Mouse (Mus musculus) forebrain, embryonic 13.5 days (tissue): ENCODE data around the gene Itsn2. TPM values are rescaled to one million over a fixed set of nuclear protein-coding genes. Genes with fewer than 3 reads are reported as not detected.
A peak's percentile ranks its signal among the peaks of the same experiment; 100 is the strongest.
"Not testable (repeated sequence)": the region's sequence is repeated elsewhere in the genome, so short reads cannot be mapped to it uniquely, and the experiment has no call there.

ENCODE experiments used
- ATAC-seq: fragments of 200-750 bp; cut with Nextera tagmentation; 2 replicates; pipeline ENCODE4 v1.8.0; 2017
- H3K27ac ChIP-seq: fragments of 300-500 bp; sonication (generic); 2 replicates; pipeline ENCODE4 v1.5.1; 2015; ENCODE audit warnings: inconsistent platforms, mild to moderate bottlenecking, moderate library complexity
- H3K27me3 ChIP-seq: fragments of 300-500 bp; sonication (generic); 2 replicates; pipeline ENCODE4 v1.6.1; 2015; ENCODE audit warnings: mild to moderate bottlenecking, inconsistent platforms
- H3K36me3 ChIP-seq: fragments of 300-500 bp; sonication (generic); 2 replicates; pipeline ENCODE4 v1.6.1; 2015; ENCODE audit warnings: mild to moderate bottlenecking, inconsistent platforms; ENCODE audit not compliant: poor library complexity, severe bottlenecking
- H3K4me1 ChIP-seq: fragments of 300-500 bp; sonication (generic); 2 replicates; pipeline ENCODE4 v1.6.1; 2015; ENCODE audit warnings: inconsistent platforms
- H3K4me2 ChIP-seq: fragments of 300-500 bp; sonication (generic); 2 replicates; pipeline ENCODE4 v1.6.1; 2015; ENCODE audit warnings: inconsistent platforms, mild to moderate bottlenecking, moderate library complexity
- H3K4me3 ChIP-seq: fragments of 300-500 bp; sonication (generic); 2 replicates; pipeline ENCODE4 v1.5.1; 2015; ENCODE audit warnings: mild to moderate bottlenecking, inconsistent platforms
- H3K9ac ChIP-seq: fragments of 300-500 bp; sonication (generic); 2 replicates; pipeline ENCODE4 v1.6.1; 2015; ENCODE audit warnings: mild to moderate bottlenecking, inconsistent platforms
- H3K9me3 ChIP-seq: fragments of 300-500 bp; sonication (generic); replicated peaks from 2 replicates; pipeline ENCODE4 v1.6.1; 2016; ENCODE audit warnings: inconsistent platforms
- WGBS: fragments of 180-500 bp; shearing (Covaris S2); methylation state at CpG from one replicate; pipeline ENCODE4 v1.1.7; 2015; 5-methylcytosine and 5-hydroxymethylcytosine counted together
- polyA plus RNA-seq: library from polyadenylated mRNA; unstranded; fragments of >200 nt; fragmentation: Nextera tagmentation; extraction: Ambion mirVana; gene quantifications from 2 replicates; pipeline ENCODE4 v1.2.1, GENCODE M21; 2015

Itsn2 gene
- polyA plus RNA-seq: 14.0 and 14.5 TPM in 2 replicates

- H3K9me3 ChIP-seq: no peaks in the 10 kb centered on the region
- H3K36me3 ChIP-seq: no peaks in the 10 kb centered on the region
- H3K27ac ChIP-seq: no peak within 1 kb of the TSS
- H3K9ac ChIP-seq: peak within 1 kb of the TSS; percentile 81
- WGBS: under 1% methylated on average over 49 of the region's 49 CpGs
- H3K27me3 ChIP-seq: no peaks in the 10 kb centered on the region
- peak within 1 kb of the TSS; percentile 84 for H3K4me2 ChIP-seq
- H3K4me1 ChIP-seq: peaks cover 10% of the 10 kb centered on the region; the same call in 1 of the 2 replicates
- peak; percentile 89 for ATAC-seq
- peak within 1 kb of the TSS; percentile 81 for H3K4me3 ChIP-seq
These were observed at the start of gene Itsn2, which contains the start of gene Gm3625 for GRCm38 (mm10) chr12:4592541-4593165. Gene Itsn2 (plus strand): TSS chr12:4592638. Gene Gm3625 (minus strand): TSS chr12:4592927.

- no peaks in the 10 kb centered on the region for H3K36me3 ChIP-seq
- no peak overlapping the region for H3K4me2 ChIP-seq
- H3K27me3 ChIP-seq: no peaks in the 10 kb centered on the region
- no peak for ATAC-seq
- H3K9me3 ChIP-seq: no peaks in the 10 kb centered on the region
- no peak overlapping the region for H3K27ac ChIP-seq
- 94% methylated on average over 5 of the region's 5 CpGs for WGBS
- no peak overlapping the region for H3K9ac ChIP-seq
- no peak overlapping the region for H3K4me3 ChIP-seq
- H3K4me1 ChIP-seq: no peaks in the 10 kb centered on the region
These were observed 48.0 kb upstream of the Itsn2 start for GRCm38 (mm10) chr12:4544400-4544919.

- no peak overlapping the region for H3K4me3 ChIP-seq
- no peak overlapping the region for H3K4me2 ChIP-seq
- no peaks in the 10 kb centered on the region for H3K4me1 ChIP-seq
- no peaks in the 10 kb centered on the region for H3K9me3 ChIP-seq
- no peak overlapping the region for H3K27ac ChIP-seq
- H3K27me3 ChIP-seq: no peaks in the 10 kb centered on the region
- H3K36me3 ChIP-seq: no peaks in the 10 kb centered on the region
- no peak overlapping the region for H3K9ac ChIP-seq
- ATAC-seq: no peak
These were observed 47.0 kb upstream of the Itsn2 start for GRCm38 (mm10) chr12:4545425-4545824.

- no peak overlapping the region for H3K27ac ChIP-seq
- no peaks in the 10 kb centered on the region for H3K9me3 ChIP-seq
- H3K27me3 ChIP-seq: no peaks in the 10 kb centered on the region
- H3K4me1 ChIP-seq: no peaks in the 10 kb centered on the region
- no peak overlapping the region for H3K9ac ChIP-seq
- 78% methylated on average over 5 of the region's 5 CpGs for WGBS
- no peak overlapping the region for H3K4me3 ChIP-seq
- no peaks in the 10 kb centered on the region for H3K36me3 ChIP-seq
- no peak overlapping the region for H3K4me2 ChIP-seq
- no peak for ATAC-seq
These were observed 45.9 kb upstream of the Itsn2 start for GRCm38 (mm10) chr12:4546491-4546890.

GRCm38 (mm10) chr12:4547557-4547956, 44.9 kb upstream of the Itsn2 start:
- Histone ChIP-seq H3K4me2 (no peak overlapping the region), H3K9ac (no peak overlapping the region), H3K36me3 (no peaks in the 10 kb centered on the region), H3K27me3 (no peaks in the 10 kb centered on the region), H3K9me3 (no peaks in the 10 kb centered on the region), H3K27ac (no peak overlapping the region), H3K4me1 (no peaks in the 10 kb centered on the region), H3K4me3 (no peak overlapping the region)
- WGBS: 66% methylated on average over 14 of the region's 14 CpGs
- peak; percentile 24; the same call in 1 of the 2 replicates for ATAC-seq

- Histone ChIP-seq H3K4me2 (peak overlapping the region; percentile 50), H3K27ac (no peak overlapping the region), H3K4me3 (no peak overlapping the region), H3K36me3 (no peaks in the 10 kb centered on the region), H3K9ac (no peak overlapping the region), H3K9me3 (no peaks in the 10 kb centered on the region), H3K27me3 (no peaks in the 10 kb centered on the region), H3K4me1 (no peaks in the 10 kb centered on the region)
- 26% methylated on average over 18 of the region's 18 CpGs for WGBS
- ATAC-seq: peak; percentile 87
These were observed 44.1 kb upstream of the Itsn2 start for GRCm38 (mm10) chr12:4548053-4549013.

GRCm38 (mm10) chr12:4553704-4554103, 38.7 kb upstream of the Itsn2 start:
- H3K9me3 ChIP-seq, H3K27me3 ChIP-seq, ATAC-seq, H3K27ac ChIP-seq, H3K9ac ChIP-seq, H3K4me2 ChIP-seq, H3K4me1 ChIP-seq, H3K36me3 ChIP-seq, H3K4me3 ChIP-seq: not testable (repeated sequence)
- 90% methylated on average over 3 of the region's 3 CpGs for WGBS

- no peak for ATAC-seq
- no peaks in the 10 kb centered on the region for H3K27me3 ChIP-seq
- H3K4me1 ChIP-seq: no peaks in the 10 kb centered on the region
- 65% methylated on average over 5 of the region's 6 CpGs for WGBS
- H3K4me3 ChIP-seq: no peak overlapping the region
- no peaks in the 10 kb centered on the region for H3K9me3 ChIP-seq
- H3K4me2 ChIP-seq: no peak overlapping the region
- H3K27ac ChIP-seq: no peak overlapping the region
- no peaks in the 10 kb centered on the region for H3K36me3 ChIP-seq
- no peak overlapping the region for H3K9ac ChIP-seq
These were observed 37.0 kb upstream of the Itsn2 start for GRCm38 (mm10) chr12:4555451-4555850.

- no peak for ATAC-seq
- Histone ChIP-seq H3K9me3 (no peaks in the 10 kb centered on the region), H3K9ac (no peak overlapping the region), H3K27me3 (no peaks in the 10 kb centered on the region), H3K4me3 (no peak overlapping the region), H3K4me1 (no peaks in the 10 kb centered on the region), H3K4me2 (no peak overlapping the region), H3K27ac (no peak overlapping the region), H3K36me3 (no peaks in the 10 kb centered on the region)
- WGBS: 87% methylated on average over 9 of the region's 9 CpGs
These were observed 35.5 kb upstream of the Itsn2 start for GRCm38 (mm10) chr12:4556891-4557290.

- Histone ChIP-seq H3K4me2 (no peak overlapping the region), H3K4me3 (no peak overlapping the region), H3K27ac (no peak overlapping the region), H3K9ac (no peak overlapping the region), H3K9me3 (no peaks in the 10 kb centered on the region), H3K36me3 (no peaks in the 10 kb centered on the region), H3K27me3 (no peaks in the 10 kb centered on the region), H3K4me1 (no peaks in the 10 kb centered on the region)
- ATAC-seq: no peak
- 87% methylated on average over 3 of the region's 3 CpGs for WGBS
These were observed 35.0 kb upstream of the Itsn2 start for GRCm38 (mm10) chr12:4557436-4557835.

- no peak overlapping the region for H3K4me2 ChIP-seq
- 76% methylated on average over 3 of the region's 3 CpGs for WGBS
- H3K27ac ChIP-seq: no peak overlapping the region
- no peak for ATAC-seq
- H3K27me3 ChIP-seq: no peaks in the 10 kb centered on the region
- H3K36me3 ChIP-seq: no peaks in the 10 kb centered on the region
- H3K9me3 ChIP-seq: no peaks in the 10 kb centered on the region
- no peaks in the 10 kb centered on the region for H3K4me1 ChIP-seq
- no peak overlapping the region for H3K9ac ChIP-seq
- H3K4me3 ChIP-seq: no peak overlapping the region
These were observed 34.4 kb upstream of the Itsn2 start for GRCm38 (mm10) chr12:4558013-4558412.
